Mouse (Mus musculus) forebrain, embryonic 11.5 days (tissue): ENCODE results near the gene Kcnma1. TPM values are rescaled to one million over a fixed set of nuclear protein-coding genes. Genes with fewer than 3 reads are reported as not detected.

ENCODE experiments used
- ATAC-seq: fragments of 200-750 bp; cut with Nextera tagmentation; replicated peaks from 2 replicates; pipeline ENCODE4 v1.8.0; 2017; ENCODE audit warnings: moderate TSS enrichment; ENCODE audit not compliant: low FRiP score
- DNase-seq: peaks from one replicate; pipeline ENCODE4 v3.0.0-alpha.2; 2017; ENCODE audit warnings: low spot score
- H3K27ac ChIP-seq: fragments of 300-500 bp; sonication (generic); 2 replicates; pipeline ENCODE4 v1.5.1; 2014; ENCODE audit warnings: low read depth, low read length
- H3K27me3 ChIP-seq: fragments of 300-500 bp; sonication (generic); 2 replicates; pipeline ENCODE4 v1.6.1; 2014; ENCODE audit warnings: mild to moderate bottlenecking, low read length, mixed read lengths; ENCODE audit not compliant: control insufficient read depth, insufficient read depth
- H3K36me3 ChIP-seq: fragments of 300-500 bp; sonication (generic); 2 replicates; pipeline ENCODE4 v1.6.1; 2014; ENCODE audit warnings: mild to moderate bottlenecking, low read length, moderate library complexity, mixed read lengths; ENCODE audit not compliant: control insufficient read depth, insufficient read depth
- H3K4me1 ChIP-seq: fragments of 300-500 bp; sonication (generic); replicated peaks from 2 replicates; pipeline ENCODE4 v1.6.1; 2014; ENCODE audit warnings: low read length, mixed read lengths; ENCODE audit not compliant: control insufficient read depth, insufficient read depth
- H3K4me2 ChIP-seq: fragments of 300-500 bp; sonication (generic); 2 replicates; pipeline ENCODE4 v1.6.1; 2014; ENCODE audit warnings: low read depth, mild to moderate bottlenecking, low read length, moderate library complexity, mixed read lengths; ENCODE audit not compliant: severe bottlenecking
- H3K4me3 ChIP-seq: fragments of 300-500 bp; sonication (generic); 2 replicates; pipeline ENCODE4 v1.5.1; 2014; ENCODE audit warnings: low read depth, low read length
- H3K9ac ChIP-seq: fragments of 300-500 bp; sonication (generic); 2 replicates; pipeline ENCODE4 v1.6.1; 2014; ENCODE audit warnings: low read length
- H3K9me3 ChIP-seq: fragments of 300-500 bp; sonication (generic); 2 replicates; pipeline ENCODE4 v1.6.1; 2016; ENCODE audit warnings: low read length, mixed read lengths; ENCODE audit not compliant: control insufficient read depth
- WGBS: fragments of 180-500 bp; shearing (Covaris S2); extraction: QIAGEN DNeasy Blood & Tissue Kit; methylation state at CpG from one replicate; pipeline ENCODE4 v1.1.7; 2014; 5-methylcytosine and 5-hydroxymethylcytosine counted together
- polyA plus RNA-seq: library from polyadenylated mRNA; unstranded; fragments of >200 nt; fragmentation: Nextera tagmentation; extraction: Ambion mirVana; gene quantifications from 2 replicates; pipeline ENCODE4 v1.2.1, GENCODE M21; 2014

Kcnma1 gene
- polyA plus RNA-seq, 1 experiment from 2014 or later, result 0.45 TPM

- Histone ChIP-seq H3K27ac (no peak overlapping the region), H3K27me3 (0 out of 2 replicates have a peak, but pooled peaks cover under 1% of the 10 kb centered on the region), H3K4me3 (no peak overlapping the region), H3K4me1 (no peaks in the 10 kb centered on the region), H3K9me3 (no peaks in the 10 kb centered on the region), H3K9ac (no peak overlapping the region), H3K36me3 (no peaks in the 10 kb centered on the region), H3K4me2 (no peak overlapping the region)
- ATAC-seq, result no peak
- DNase-seq, result no peak
- WGBS, result 88% methylated on average over 3 of the region's 3 CpGs
These were observed 18.5 kb downstream of the Kcnma1 start for GRCm38 (mm10) chr14:23995831-23996230.

GRCm38 (mm10) chr14:23990871-23991270, 23.4 kb downstream of the Kcnma1 start:
- Histone ChIP-seq H3K4me2 (no peak overlapping the region), H3K9ac (no peak overlapping the region), H3K27me3 (no peaks in the 10 kb centered on the region), H3K27ac (no peak overlapping the region), H3K4me3 (no peak overlapping the region), H3K9me3 (no peaks in the 10 kb centered on the region), H3K4me1 (no peaks in the 10 kb centered on the region), H3K36me3 (no peaks in the 10 kb centered on the region)
- 90% methylated on average over 7 of the region's 7 CpGs for WGBS
- DNase-seq, result no peak
- no peak for ATAC-seq

GRCm38 (mm10) chr14:23989696-23990095, 24.6 kb downstream of the Kcnma1 start:
- Histone ChIP-seq H3K4me3 (no peak overlapping the region), H3K27me3 (no peaks in the 10 kb centered on the region), H3K36me3 (no peaks in the 10 kb centered on the region), H3K4me2 (no peak overlapping the region), H3K9me3 (no peaks in the 10 kb centered on the region), H3K4me1 (no peaks in the 10 kb centered on the region), H3K27ac (no peak overlapping the region), H3K9ac (no peak overlapping the region)
- 86% methylated on average over 11 of the region's 11 CpGs for WGBS
- ATAC-seq (no peak), DNase-seq (no peak)

GRCm38 (mm10) chr14:23982205-23982604, 32.1 kb downstream of the Kcnma1 start:
- DNase-seq, result no peak
- no peaks in the 10 kb centered on the region for H3K4me1 ChIP-seq
- H3K4me3 ChIP-seq, result no peak overlapping the region
- H3K9me3 ChIP-seq, result no peaks in the 10 kb centered on the region
- no peak overlapping the region for H3K9ac ChIP-seq
- no peak overlapping the region for H3K4me2 ChIP-seq
- no peaks in the 10 kb centered on the region for H3K36me3 ChIP-seq
- no peak overlapping the region for H3K27ac ChIP-seq
- H3K27me3 ChIP-seq, result no peaks in the 10 kb centered on the region
- ATAC-seq, result no peak
- WGBS, result 91% methylated on average over 8 of the region's 8 CpGs

- Histone ChIP-seq H3K4me1 (no peaks in the 10 kb centered on the region), H3K9ac (no peak overlapping the region), H3K4me3 (no peak overlapping the region), H3K4me2 (no peak overlapping the region), H3K27me3 (no peaks in the 10 kb centered on the region), H3K27ac (no peak overlapping the region), H3K9me3 (no peaks in the 10 kb centered on the region), H3K36me3 (no peaks in the 10 kb centered on the region)
- 92% methylated on average over 2 of the region's 2 CpGs for WGBS
- no peak for DNase-seq
- ATAC-seq, result no peak
These were observed 39.6 kb downstream of the Kcnma1 start for GRCm38 (mm10) chr14:23974685-23975084.

GRCm38 (mm10) chr14:23966471-23966870, 47.8 kb downstream of the Kcnma1 start:
- no peaks in the 10 kb centered on the region for H3K27me3 ChIP-seq
- no peak overlapping the region for H3K4me2 ChIP-seq
- ATAC-seq, result no peak
- no peak overlapping the region for H3K4me3 ChIP-seq
- H3K9me3 ChIP-seq, result no peaks in the 10 kb centered on the region
- H3K36me3 ChIP-seq, result no peaks in the 10 kb centered on the region
- H3K27ac ChIP-seq, result no peak overlapping the region
- no peak for DNase-seq
- H3K4me1 ChIP-seq, result no peaks in the 10 kb centered on the region
- H3K9ac ChIP-seq, result no peak overlapping the region
- WGBS, result 89% methylated on average over 8 of the region's 8 CpGs

GRCm38 (mm10) chr14:23959061-23959460, 55.2 kb downstream of the Kcnma1 start:
- Histone ChIP-seq H3K4me3 (no peak overlapping the region), H3K27ac (no peak overlapping the region), H3K9me3 (no peaks in the 10 kb centered on the region), H3K36me3 (no peaks in the 10 kb centered on the region), H3K27me3 (no peaks in the 10 kb centered on the region), H3K4me1 (no peaks in the 10 kb centered on the region), H3K4me2 (no peak overlapping the region), H3K9ac (no peak overlapping the region)
- ATAC-seq (no peak), DNase-seq (no peak)
- WGBS, result 91% methylated on average over 11 of the region's 11 CpGs

GRCm38 (mm10) chr14:23957270-23957669, 57.0 kb downstream of the Kcnma1 start:
- H3K4me3 ChIP-seq, result no peak overlapping the region
- no peaks in the 10 kb centered on the region for H3K27me3 ChIP-seq
- no peak overlapping the region for H3K4me2 ChIP-seq
- H3K36me3 ChIP-seq, result no peaks in the 10 kb centered on the region
- no peak overlapping the region for H3K27ac ChIP-seq
- ATAC-seq, result no peak
- 87% methylated on average over 4 of the region's 4 CpGs for WGBS
- H3K9me3 ChIP-seq, result no peaks in the 10 kb centered on the region
- DNase-seq, result no peak
- H3K9ac ChIP-seq, result no peak overlapping the region
- H3K4me1 ChIP-seq, result no peaks in the 10 kb centered on the region

- DNase-seq (no peak), ATAC-seq (no peak)
- Histone ChIP-seq H3K4me3 (no peak overlapping the region), H3K36me3 (no peaks in the 10 kb centered on the region), H3K27ac (no peak overlapping the region), H3K9me3 (no peaks in the 10 kb centered on the region), H3K4me1 (no peaks in the 10 kb centered on the region), H3K27me3 (no peaks in the 10 kb centered on the region), H3K4me2 (no peak overlapping the region), H3K9ac (no peak overlapping the region)
- WGBS, result 89% methylated on average over 2 of the region's 2 CpGs
These were observed 70.4 kb downstream of the Kcnma1 start for GRCm38 (mm10) chr14:23943876-23944275.
